7 mouse cellular contexts compared by ENCODE assay signal in genomic region chr1:7396867-7397806, GRCm38 (mm10).
DNase-seq lines count a peak whose midpoint lies in the region; ATAC-seq lines count a peak whose summit lies in the region.

No protein-coding gene starts in this region.

- peak overlapping the region; percentile 46 for H3K4me2 ChIP-seq in forebrain, embryonic 13.5 days

- ATAC-seq in forebrain, embryonic 13.5 days, result peak; percentile 90

- no peaks in the 10 kb centered on the region for H3K36me3 ChIP-seq in forebrain, embryonic 13.5 days (ENCODE audit: poor library complexity, severe bottlenecking)
- no peaks in the 10 kb centered on the region for H3K36me3 ChIP-seq in megakaryocyte, embryonic 14.5 days (replicated peaks; ENCODE audit: low read length)

- H3K4me3 ChIP-seq in forebrain, embryonic 13.5 days, result peak overlapping the region; percentile 66
- peak overlapping the region; percentile 94 for H3K4me3 ChIP-seq in megakaryocyte, embryonic 14.5 days (replicated peaks)

- WGBS in forebrain, embryonic 13.5 days, result 16% methylated on average over 26 of the region's 26 CpGs

- peak overlapping the region; percentile 57; the same call in 1 of the 2 replicates for H3K27ac ChIP-seq in forebrain, embryonic 13.5 days

- DNase-seq in MEL-GATA-1-ER (ENCODE audit: extremely low read depth, low read depth), result peak; percentile 59
- peak; percentile 93 for DNase-seq in brain, adult 2 months (ENCODE audit: low read depth, low spot score)
- DNase-seq in heart, postnatal 4 days, result peak; percentile 27
- peak; percentile 37 to 65 for DNase-seq in layer of hippocampus, postnatal 25 days (ENCODE audit: extremely low spot score in 1 of 2, low spot score in 1 of 2)
- peak; percentile 40 to 52 for DNase-seq in right cerebral cortex, adult 2 months (ENCODE audit: low spot score in 2 of 2)

- H3K9ac ChIP-seq in forebrain, embryonic 13.5 days, result peak overlapping the region; percentile 65

- no peaks in the 10 kb centered on the region for H3K4me1 ChIP-seq in forebrain, embryonic 13.5 days
- peaks cover 4% of the 10 kb centered on the region for H3K4me1 ChIP-seq in megakaryocyte, embryonic 14.5 days

- H3K27me3 ChIP-seq in forebrain, embryonic 13.5 days, result no peaks in the 10 kb centered on the region
- H3K27me3 ChIP-seq in megakaryocyte, embryonic 14.5 days (replicated peaks), result no peaks in the 10 kb centered on the region

- H3K9me3 ChIP-seq in forebrain, embryonic 13.5 days (replicated peaks), result no peaks in the 10 kb centered on the region
- H3K9me3 ChIP-seq in megakaryocyte, embryonic 14.5 days, result no peaks in the 10 kb centered on the region

Comparison
In these comparisons a context has a peak if more than half of its experiments do, and no peak if none do; other contexts are left out.
1. Peak in every context shown above with its lines: DNase-seq, ATAC-seq, H3K4me3 ChIP-seq and H3K27ac ChIP-seq.
2. DNase-seq: peak in every context shown above with its lines; median percentile 93 in brain, adult 2 months; 59 in MEL-GATA-1-ER; 51 in layer of hippocampus, postnatal 25 days; 46 in right cerebral cortex, adult 2 months; 27 in heart, postnatal 4 days.